Mouse (Mus musculus): ENCODE data around the gene Cers6.

GRCm38 (mm10) chr2:69158907-69159306, 297.7 kb downstream of the Cers6 start:
- TF ChIP-seq CTCF (IDR thresholded peaks at IDR 0.05; ENCODE audit: control insufficient read depth, insufficient read depth, insufficient replicate concordance, low read depth, low read length) (no peak), POLR2A (IDR thresholded peaks at IDR 0.05; ENCODE audit: control insufficient read depth, low read depth, low read length) (no peak)
